Mouse (Mus musculus): Measurements from ENCODE around the gene H2-M10.5. TPM values are rescaled to one million over a fixed set of nuclear protein-coding genes. Genes with fewer than 3 reads are reported as not detected.
"Not testable (repeated sequence)": the region's sequence is repeated elsewhere in the genome, so short reads cannot be mapped to it uniquely, and the experiment has no call there.

Gene H2-M10.5
- not detected for total RNA-seq (2021)
- polyA plus RNA-seq (2012; rRNA removed), result not detected in 2 replicates
- long read RNA-seq, result 0 reads

DNA sequence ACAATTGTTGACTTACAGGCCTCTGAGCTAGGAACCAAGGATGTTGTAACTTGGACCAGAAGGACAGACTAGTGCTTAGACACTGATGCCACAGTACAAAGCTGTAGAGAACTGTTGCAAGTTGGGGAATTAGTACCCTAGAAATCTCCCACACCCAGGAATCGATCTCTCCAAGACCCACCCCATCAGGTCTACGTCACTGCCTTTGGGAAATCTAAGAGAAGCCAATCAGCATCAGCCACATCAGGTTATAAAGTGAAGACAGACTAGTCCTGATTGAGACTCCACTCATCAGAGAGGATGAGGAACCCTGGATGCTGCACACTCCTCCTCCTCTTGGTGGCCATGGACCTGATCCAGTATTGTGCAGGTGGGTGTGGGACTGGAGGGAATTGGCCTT is at the start of gene H2-M10.5:
H2-M10.5 (plus strand) TSS at position 301 of the 400 bp plus-strand sequence.
- not testable (repeated sequence) for DNase-seq

- DNase-seq, result no peak
Measured at GRCm38 (mm10) chr17:36726046-36726445, 46.7 kb upstream of the H2-M10.5 start.

DNA sequence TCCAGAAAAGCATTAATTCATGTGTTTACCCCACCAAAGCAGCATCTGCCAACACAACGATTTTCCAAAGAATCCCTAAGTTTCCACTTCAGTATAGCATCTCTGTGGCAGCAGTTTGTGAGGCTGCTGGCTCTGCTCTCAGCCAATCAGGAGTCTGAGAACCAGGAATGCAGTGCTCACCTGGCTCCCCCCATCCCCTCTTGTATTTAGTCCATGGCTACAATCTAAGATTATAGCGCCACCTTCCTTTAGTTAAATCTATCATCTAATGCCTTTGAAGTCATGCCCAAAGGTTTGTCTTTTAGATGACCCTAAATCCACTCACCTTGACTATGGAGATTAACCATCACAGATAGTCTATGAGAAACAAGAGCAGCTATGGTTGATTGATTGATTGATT is 8.9 kb upstream of the H2-M10.5 start:
- DNase-seq, result no peak

DNA sequence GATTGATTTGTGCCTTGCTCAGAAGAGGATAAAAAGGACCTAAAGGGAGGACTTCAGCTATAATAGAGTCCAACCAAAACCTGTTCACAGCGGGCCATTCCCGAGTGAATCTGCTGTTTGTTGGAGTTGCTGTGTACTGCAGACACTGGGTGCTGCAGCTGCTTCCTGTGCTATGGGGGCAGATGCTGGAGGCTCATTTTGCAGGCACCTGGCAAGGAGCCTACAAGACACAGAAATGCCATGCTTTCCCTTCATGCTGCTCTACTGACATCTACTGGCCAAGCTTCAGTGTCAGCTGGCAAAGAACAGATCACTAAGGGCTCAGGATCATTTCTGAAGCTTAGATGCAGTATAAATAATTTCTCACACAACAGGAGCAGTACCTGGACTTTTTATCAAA is 8.5 kb upstream of the H2-M10.5 start:
- DNase-seq, result peak; percentile 20

- DNase-seq, result peak; percentile 17
Measured at GRCm38 (mm10) chr17:36765403-36765802, 7.3 kb upstream of the H2-M10.5 start.

- DNase-seq, result no peak
Measured at GRCm38 (mm10) chr17:36781533-36781932, 8.8 kb downstream of the H2-M10.5 start.

DNA sequence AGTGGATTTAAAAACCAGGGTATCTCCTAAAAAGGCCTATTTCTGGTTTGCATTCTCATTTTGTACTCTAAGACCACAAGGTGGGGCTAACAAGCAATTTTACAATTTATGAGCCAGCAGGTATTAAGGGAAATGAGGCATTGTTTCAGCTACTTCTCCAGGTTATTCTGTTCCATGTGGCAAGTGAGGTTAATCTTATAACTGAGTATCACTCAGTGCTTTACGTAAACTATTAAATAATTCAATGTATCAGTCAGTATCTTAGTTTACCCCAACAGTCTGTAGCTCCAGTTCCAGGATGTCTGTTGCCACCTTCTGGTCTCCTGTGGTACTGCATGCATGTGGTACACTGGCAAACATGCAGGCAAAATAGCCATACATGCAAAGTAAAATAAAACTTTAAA is 13.8 kb downstream of the H2-M10.5 start:
- DNase-seq, result peak; percentile 21

DNA sequence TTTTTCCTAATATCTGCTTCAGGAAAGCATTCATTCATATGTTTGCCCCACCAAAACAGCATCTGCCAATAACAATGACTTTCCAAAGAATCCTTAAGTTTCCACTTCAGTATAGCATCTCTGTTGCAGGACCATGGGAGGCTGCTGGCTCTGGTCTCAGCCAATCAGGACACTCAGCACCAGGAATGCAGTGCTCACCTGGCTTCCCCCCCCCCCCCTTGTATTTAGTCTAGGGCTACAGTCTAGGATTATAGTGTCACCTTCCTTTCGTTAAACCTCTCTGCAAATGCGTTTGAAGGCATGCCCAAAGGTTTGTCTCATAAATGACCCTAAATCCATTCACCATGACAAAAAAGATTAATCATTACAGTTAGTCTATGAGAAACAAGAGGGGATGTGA is 15.6 kb downstream of the H2-M10.5 start:
- no peak for DNase-seq

GRCm38 (mm10) chr17:36788801-36789200 is 16.1 kb downstream of the H2-M10.5 start:
- peak; percentile 66 for DNase-seq

DNA sequence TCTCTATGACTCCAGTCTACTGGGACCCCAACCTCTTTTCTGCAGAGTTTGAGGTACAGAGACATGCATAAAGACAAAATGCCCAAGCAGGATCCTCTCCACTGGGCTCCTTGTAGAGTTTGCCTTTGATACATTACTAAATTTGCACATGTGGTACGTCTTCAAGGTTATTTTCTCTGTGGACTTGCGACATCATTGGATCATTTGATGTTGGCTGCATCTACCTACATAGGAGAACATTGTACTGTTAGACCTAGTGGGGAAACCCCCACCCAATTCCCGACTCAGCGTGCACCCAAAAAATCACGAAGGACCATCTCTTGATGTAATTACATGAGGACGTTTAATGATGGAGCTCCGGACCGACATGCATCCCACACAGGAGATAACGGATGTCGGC is 26.8 kb downstream of the H2-M10.5 start:
- DNase-seq, result no peak

DNA sequence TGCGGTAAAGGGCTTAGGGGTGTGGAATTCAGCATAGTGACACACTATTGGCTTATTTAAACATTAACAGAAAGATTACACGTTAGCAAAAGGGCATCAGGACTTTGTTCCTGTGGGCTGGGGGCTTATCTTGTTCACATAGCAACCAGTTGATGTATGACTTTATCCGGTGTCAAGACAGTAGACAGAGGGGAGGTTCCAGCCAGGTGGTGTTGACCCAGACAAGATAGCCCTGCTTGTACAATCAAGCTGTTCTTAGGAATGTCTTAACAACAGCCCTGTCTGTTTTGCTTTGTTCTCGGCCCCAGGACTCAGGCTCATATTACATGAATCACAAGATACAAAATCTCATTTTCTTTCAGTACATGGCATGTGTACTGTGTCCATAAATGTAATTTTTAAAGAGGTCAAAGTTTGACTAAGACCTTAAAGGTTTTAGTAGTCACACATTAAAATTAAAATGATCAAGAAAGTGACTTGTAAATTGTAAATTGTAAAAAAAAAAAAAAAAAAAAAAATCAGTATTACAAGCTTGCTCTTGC is 27.3 kb downstream of the H2-M10.5 start:
- not testable (repeated sequence) for DNase-seq

DNA sequence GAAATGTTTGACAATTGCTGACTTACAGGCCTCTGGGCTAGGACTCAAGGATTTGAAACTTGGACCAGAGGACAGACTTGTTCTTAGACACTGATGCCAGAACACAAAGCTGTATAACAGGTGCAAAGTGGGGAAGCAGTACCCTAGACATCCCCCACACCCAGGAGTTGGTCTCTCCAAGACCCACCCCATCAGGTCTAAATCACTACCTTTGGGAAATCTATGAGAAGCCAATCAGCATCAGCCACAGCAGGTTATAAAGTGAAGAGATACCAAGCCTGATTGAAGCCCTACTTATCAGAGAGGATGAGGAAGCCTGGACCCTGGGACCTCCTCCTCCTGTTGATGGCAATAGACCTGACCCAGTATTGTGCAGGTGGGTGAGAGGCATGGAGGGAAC is 39.2 kb downstream of the H2-M10.5 start, which contains the start of gene H2-M10.6:
H2-M10.6 (plus strand) TSS at position 301 of the 400 bp plus-strand sequence.
- DNase-seq, result no peak

DNA sequence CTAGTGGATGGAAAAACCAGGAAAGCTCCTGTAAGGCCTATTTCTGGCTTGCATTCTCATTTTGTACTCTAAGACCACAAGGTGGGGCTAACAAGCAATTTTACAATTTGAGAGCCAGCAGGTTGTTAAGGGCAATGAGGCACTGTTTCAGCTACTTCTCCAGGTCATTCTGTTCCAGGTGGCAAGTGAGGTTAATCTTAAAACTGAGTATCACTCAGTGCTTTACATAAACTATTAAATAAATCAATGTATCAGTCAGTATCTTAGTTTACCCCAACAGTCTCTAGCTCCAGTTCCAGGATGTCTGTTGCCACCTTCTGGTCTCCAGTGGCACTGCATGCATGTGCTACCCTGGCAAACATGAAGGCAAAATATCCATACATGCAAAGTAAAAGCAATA is 51.3 kb downstream of the H2-M10.5 start:
- DNase-seq, result peak; percentile 52

- DNase-seq, result no peak
Measured at GRCm38 (mm10) chr17:36825525-36825924, 52.8 kb downstream of the H2-M10.5 start.

Other genes starting within 250 kb of the H2-M10.5 start
- gene H2-M11, start 225.8 kb upstream of the H2-M10.5 start, total RNA-seq (2021), result not detected
- gene H2-M11, start 225.8 kb upstream of the H2-M10.5 start, polyA plus RNA-seq (2012; rRNA removed), result not detected in 2 replicates
- under 1 TPM in 1 of 2 experiments, not detected in 1; 0.28 TPM for gene H2-M9, start 130.2 kb upstream of the H2-M10.5 start, total RNA-seq (2021)
- not detected in 2 replicates for gene H2-M9, start 130.2 kb upstream of the H2-M10.5 start, polyA plus RNA-seq (2012; rRNA removed)
- not detected for gene H2-M1, start 100.7 kb upstream of the H2-M10.5 start, total RNA-seq (2021)
- not detected in 2 replicates for gene H2-M1, start 100.7 kb upstream of the H2-M10.5 start, polyA plus RNA-seq (2012; rRNA removed)
- gene H2-M10.6, start 39.3 kb downstream of the H2-M10.5 start, total RNA-seq (2021), result not detected
- not detected in 2 replicates for gene H2-M10.6, start 39.3 kb downstream of the H2-M10.5 start, polyA plus RNA-seq (2012; rRNA removed)
- gene Trim26, start 64.2 kb downstream of the H2-M10.5 start, total RNA-seq (2021), result 10 to 100 TPM; 49.1 to 54.6 TPM
- gene Trim26, start 64.2 kb downstream of the H2-M10.5 start, polyA plus RNA-seq (2012; rRNA removed), result 38.8 and 40.9 TPM in 2 replicates
- gene Trim15, start 94.3 kb downstream of the H2-M10.5 start, total RNA-seq (2021), result not detected
- not detected in 2 replicates for gene Trim15, start 94.3 kb downstream of the H2-M10.5 start, polyA plus RNA-seq (2012; rRNA removed)
- under 1 TPM; 0.12 to 0.14 TPM for gene Trim10, start 96.7 kb downstream of the H2-M10.5 start, total RNA-seq (2021)
- gene Trim10, start 96.7 kb downstream of the H2-M10.5 start, polyA plus RNA-seq (2012; rRNA removed), result 0.04 TPM in 1 of 2 replicates, not detected in the other
- 1 to 10 TPM in 1 of 2 experiments, under 1 TPM in 1; 0.23 to 1.3 TPM for gene Trim40, start 117.2 kb downstream of the H2-M10.5 start, total RNA-seq (2021)
- 0.33 and 0.86 TPM in 2 replicates for gene Trim40, start 117.2 kb downstream of the H2-M10.5 start, polyA plus RNA-seq (2012; rRNA removed)
- gene Trim31, start 125.2 kb downstream of the H2-M10.5 start, total RNA-seq (2021), result not detected
- not detected in 2 replicates for gene Trim31, start 125.2 kb downstream of the H2-M10.5 start, polyA plus RNA-seq (2012; rRNA removed)
- gene Rnf39, start 170.0 kb downstream of the H2-M10.5 start, total RNA-seq (2021), result under 1 TPM; 0.35 to 0.49 TPM
- 0.29 and 2.1 TPM in 2 replicates for gene Rnf39, start 170.0 kb downstream of the H2-M10.5 start, polyA plus RNA-seq (2012; rRNA removed)
- gene Ppp1r11, start 178.8 kb downstream of the H2-M10.5 start, total RNA-seq (2021), result 100 to 1,000 TPM; 104 to 111 TPM
- gene Ppp1r11, start 178.8 kb downstream of the H2-M10.5 start, polyA plus RNA-seq (2012; rRNA removed), result 21.4 and 23.1 TPM in 2 replicates
- 10 to 100 TPM; 41.1 to 41.6 TPM for gene Znrd1, start 185.6 kb downstream of the H2-M10.5 start, total RNA-seq (2021)
- 11.6 and 12.8 TPM in 2 replicates for gene Znrd1, start 185.6 kb downstream of the H2-M10.5 start, polyA plus RNA-seq (2012; rRNA removed)
- gene Znrd1as, start 185.7 kb downstream of the H2-M10.5 start, total RNA-seq (2021), result 10 to 100 TPM; 12.4 to 14.8 TPM
- 0.32 and 0.57 TPM in 2 replicates for gene Znrd1as, start 185.7 kb downstream of the H2-M10.5 start, polyA plus RNA-seq (2012; rRNA removed)
- not detected for gene 2410137M14Rik, start 208.3 kb downstream of the H2-M10.5 start, total RNA-seq (2021)
- gene 2410137M14Rik, start 208.3 kb downstream of the H2-M10.5 start, polyA plus RNA-seq (2012; rRNA removed), result not detected in 2 replicates
- not detected for gene H2-M5, start 216.6 kb downstream of the H2-M10.5 start, total RNA-seq (2021)
- not detected in 2 replicates for gene H2-M5, start 216.6 kb downstream of the H2-M10.5 start, polyA plus RNA-seq (2012; rRNA removed)
- gene Zfp57, start 228.3 kb downstream of the H2-M10.5 start, total RNA-seq (2021), result 1 to 10 TPM; 2.0 to 2.1 TPM
- gene Zfp57, start 228.3 kb downstream of the H2-M10.5 start, polyA plus RNA-seq (2012; rRNA removed), result 0.70 and 0.98 TPM in 2 replicates